Mouse (Mus musculus): ENCODE results near the gene Gm10198. TPM values are rescaled to one million over a fixed set of nuclear protein-coding genes. Genes with fewer than 3 reads are reported as not detected.

Gm10198 gene
- total and polyA plus RNA-seq, 2 experiments from 2014 or later = not detected

- DNase-seq (ENCODE audit: low spot score) = no peak
- H3K27ac ChIP-seq = no peak overlapping the region
- 87% methylated on average over 3 of the region's 3 CpGs for WGBS
- 0 out of 2 replicates have a peak, but pooled peaks cover 2% of the 10 kb centered on the region for H3K9me3 ChIP-seq (ENCODE audit: low read length)
- no peak overlapping the region for H3K4me2 ChIP-seq (ENCODE audit: low read depth, low read length)
- H3K4me1 ChIP-seq (ENCODE audit: insufficient read depth, low read length) = no peaks in the 10 kb centered on the region
- H3K9ac ChIP-seq (replicated peaks; ENCODE audit: low read length) = no peak overlapping the region
- ATAC-seq = no peak
- H3K4me3 ChIP-seq (ENCODE audit: low read length) = no peak overlapping the region
- TF ChIP-seq CTCF (IDR thresholded peaks at IDR 0.05; ENCODE audit: low read depth) = no peak
- H3K27me3 ChIP-seq (ENCODE audit: insufficient read depth, low read length) = no peaks in the 10 kb centered on the region
- H3K36me3 ChIP-seq (ENCODE audit: insufficient read depth, low read length) = no peaks in the 10 kb centered on the region
These were observed 32.4 kb upstream of the Gm10198 start for GRCm38 (mm10) chr13:111560152-111560551.

GRCm38 (mm10) chr13:111562595-111562994 lies 30.0 kb upstream of the Gm10198 start:
- TF ChIP-seq CTCF (IDR thresholded peaks at IDR 0.05; ENCODE audit: low read depth) = no peak
- H3K9ac ChIP-seq (replicated peaks; ENCODE audit: low read length) = no peak overlapping the region
- H3K4me2 ChIP-seq (ENCODE audit: low read depth, low read length) = no peak overlapping the region
- DNase-seq (ENCODE audit: low spot score) (no peak), ATAC-seq (no peak)
- H3K36me3 ChIP-seq (ENCODE audit: insufficient read depth, low read length) = no peaks in the 10 kb centered on the region
- no peaks in the 10 kb centered on the region for H3K27me3 ChIP-seq (ENCODE audit: insufficient read depth, low read length)
- H3K27ac ChIP-seq = no peak overlapping the region
- WGBS = 83% methylated on average over 5 of the region's 5 CpGs
- H3K9me3 ChIP-seq (ENCODE audit: low read length) = 0 out of 2 replicates have a peak, but pooled peaks cover 2% of the 10 kb centered on the region
- no peaks in the 10 kb centered on the region for H3K4me1 ChIP-seq (ENCODE audit: insufficient read depth, low read length)
- no peak overlapping the region for H3K4me3 ChIP-seq (ENCODE audit: low read length)

GRCm38 (mm10) chr13:111574196-111574595 lies 18.4 kb upstream of the Gm10198 start:
- H3K36me3 ChIP-seq (ENCODE audit: insufficient read depth, low read length) = no peaks in the 10 kb centered on the region
- H3K4me2 ChIP-seq (ENCODE audit: low read depth, low read length) = no peak overlapping the region
- no peaks in the 10 kb centered on the region for H3K9me3 ChIP-seq (ENCODE audit: low read length)
- H3K4me1 ChIP-seq (ENCODE audit: insufficient read depth, low read length) = no peaks in the 10 kb centered on the region
- H3K4me3 ChIP-seq (ENCODE audit: low read length) = no peak overlapping the region
- H3K27me3 ChIP-seq (ENCODE audit: insufficient read depth, low read length) = no peaks in the 10 kb centered on the region
- H3K9ac ChIP-seq (replicated peaks; ENCODE audit: low read length) = no peak overlapping the region
- peak; percentile 38 for DNase-seq (ENCODE audit: low spot score)
- WGBS = 37% methylated on average over 4 of the region's 4 CpGs
- no peak overlapping the region for H3K27ac ChIP-seq
- TF ChIP-seq CTCF (IDR thresholded peaks at IDR 0.05; ENCODE audit: low read depth) = peak; percentile 62
- no peak for ATAC-seq

- H3K27me3 ChIP-seq (ENCODE audit: insufficient read depth, low read length) = no peaks in the 10 kb centered on the region
- H3K9me3 ChIP-seq (ENCODE audit: low read length) = peaks cover 2% of the 10 kb centered on the region; the same call in 1 of the 2 replicates
- no peak overlapping the region for H3K4me3 ChIP-seq (ENCODE audit: low read length)
- no peaks in the 10 kb centered on the region for H3K36me3 ChIP-seq (ENCODE audit: insufficient read depth, low read length)
- H3K27ac ChIP-seq = no peak overlapping the region
- 95% methylated on average over 11 of the region's 11 CpGs for WGBS
- TF ChIP-seq CTCF (IDR thresholded peaks at IDR 0.05; ENCODE audit: low read depth) = no peak
- no peaks in the 10 kb centered on the region for H3K4me1 ChIP-seq (ENCODE audit: insufficient read depth, low read length)
- ATAC-seq (no peak), DNase-seq (ENCODE audit: low spot score) (no peak)
- H3K4me2 ChIP-seq (ENCODE audit: low read depth, low read length) = no peak overlapping the region
- no peak overlapping the region for H3K9ac ChIP-seq (replicated peaks; ENCODE audit: low read length)
These were observed 15.4 kb upstream of the Gm10198 start for GRCm38 (mm10) chr13:111577177-111577576.

GRCm38 (mm10) chr13:111580054-111580453 lies 12.5 kb upstream of the Gm10198 start:
- no peak overlapping the region for H3K4me3 ChIP-seq (ENCODE audit: low read length)
- ATAC-seq = no peak
- no peaks in the 10 kb centered on the region for H3K27me3 ChIP-seq (ENCODE audit: insufficient read depth, low read length)
- TF ChIP-seq CTCF (IDR thresholded peaks at IDR 0.05; ENCODE audit: low read depth) = no peak
- no peak overlapping the region for H3K27ac ChIP-seq
- DNase-seq (ENCODE audit: low spot score) = no peak
- no peak overlapping the region for H3K4me2 ChIP-seq (ENCODE audit: low read depth, low read length)
- WGBS = 94% methylated on average over 10 of the region's 10 CpGs
- H3K9me3 ChIP-seq (ENCODE audit: low read length) = peaks cover 2% of the 10 kb centered on the region; the same call in 1 of the 2 replicates
- no peaks in the 10 kb centered on the region for H3K4me1 ChIP-seq (ENCODE audit: insufficient read depth, low read length)
- H3K9ac ChIP-seq (replicated peaks; ENCODE audit: low read length) = no peak overlapping the region
- H3K36me3 ChIP-seq (ENCODE audit: insufficient read depth, low read length) = no peaks in the 10 kb centered on the region

- DNase-seq (ENCODE audit: low spot score) (no peak), ATAC-seq (no peak)
- Histone ChIP-seq H3K27me3 (ENCODE audit: insufficient read depth, low read length) (no peaks in the 10 kb centered on the region), H3K9ac (replicated peaks; ENCODE audit: low read length) (no peak overlapping the region), H3K4me1 (ENCODE audit: insufficient read depth, low read length) (no peaks in the 10 kb centered on the region), H3K9me3 (ENCODE audit: low read length) (no peaks in the 10 kb centered on the region), H3K36me3 (ENCODE audit: insufficient read depth, low read length) (no peaks in the 10 kb centered on the region), H3K27ac (no peak overlapping the region), H3K4me2 (ENCODE audit: low read depth, low read length) (no peak overlapping the region), H3K4me3 (ENCODE audit: low read length) (no peak overlapping the region)
- TF ChIP-seq CTCF (IDR thresholded peaks at IDR 0.05; ENCODE audit: low read depth) = no peak
- WGBS = 83% methylated on average over 7 of the region's 7 CpGs
These were observed 5.5 kb downstream of the Gm10198 start for GRCm38 (mm10) chr13:111598111-111598510.

- TF ChIP-seq CTCF (IDR thresholded peaks at IDR 0.05; ENCODE audit: low read depth) = no peak
- no peak for DNase-seq (ENCODE audit: low spot score)
- H3K27me3 ChIP-seq (ENCODE audit: insufficient read depth, low read length) = no peaks in the 10 kb centered on the region
- H3K4me2 ChIP-seq (ENCODE audit: low read depth, low read length) = no peak overlapping the region
- H3K36me3 ChIP-seq (ENCODE audit: insufficient read depth, low read length) = no peaks in the 10 kb centered on the region
- H3K4me3 ChIP-seq (ENCODE audit: low read length) = no peak overlapping the region
- 79% methylated on average over 4 of the region's 4 CpGs for WGBS
- ATAC-seq = no peak
- no peak overlapping the region for H3K9ac ChIP-seq (replicated peaks; ENCODE audit: low read length)
- no peaks in the 10 kb centered on the region for H3K9me3 ChIP-seq (ENCODE audit: low read length)
- H3K4me1 ChIP-seq (ENCODE audit: insufficient read depth, low read length) = no peaks in the 10 kb centered on the region
- no peak overlapping the region for H3K27ac ChIP-seq
These were observed 8.8 kb downstream of the Gm10198 start for GRCm38 (mm10) chr13:111601383-111601782.

All from hindbrain, postnatal 0 days (tissue).